Mouse (Mus musculus) urinary bladder, postnatal 4 days (tissue): ENCODE data around the gene Lalba.
"Not testable (repeated sequence)": the region's sequence is repeated elsewhere in the genome, so short reads cannot be mapped to it uniquely, and the experiment has no call there.

Experiments
- DNase-seq, 2 experiments: peaks; one replicate each; pipeline ENCODE4 v3.0.0; 2021 to 2022; ENCODE audit warnings: low spot score in 2 of 2

The Lalba gene

GRCm38 (mm10) chr15:98482701-98483100 is at the start of gene Lalba:
Gene Lalba (minus strand): TSS chr15:98482721.
- no peak for DNase-seq

- no peak for DNase-seq
These were observed 49.8 kb upstream of the Lalba start for GRCm38 (mm10) chr15:98532281-98532680.

GRCm38 (mm10) chr15:98528066-98528563 is 45.6 kb upstream of the Lalba start:
- DNase-seq, result no peak

- DNase-seq, result no peak
These were observed 44.7 kb upstream of the Lalba start for GRCm38 (mm10) chr15:98527056-98527771.

GRCm38 (mm10) chr15:98526057-98526456 is 43.5 kb upstream of the Lalba start:
- no peak for DNase-seq

- no peak for DNase-seq
These were observed 38.7 kb upstream of the Lalba start for GRCm38 (mm10) chr15:98521245-98521644.

GRCm38 (mm10) chr15:98517380-98518355 is 35.1 kb upstream of the Lalba start:
- peak in 1 of 2 experiments; percentile 39 for DNase-seq

- not testable (repeated sequence) for DNase-seq
These were observed 32.3 kb upstream of the Lalba start for GRCm38 (mm10) chr15:98514845-98515244.

- no peak for DNase-seq
These were observed 31.6 kb upstream of the Lalba start for GRCm38 (mm10) chr15:98514146-98514545.

GRCm38 (mm10) chr15:98513676-98514075 is 31.2 kb upstream of the Lalba start:
- DNase-seq, result not testable (repeated sequence)

GRCm38 (mm10) chr15:98512799-98513321 is 30.3 kb upstream of the Lalba start:
- DNase-seq, result peak in 1 of 2 experiments; percentile 30

GRCm38 (mm10) chr15:98512232-98512631 is 29.7 kb upstream of the Lalba start:
- DNase-seq, result no peak

GRCm38 (mm10) chr15:98511386-98511928 is 28.9 kb upstream of the Lalba start:
- DNase-seq, result no peak

- peak; percentile 44 to 80 for DNase-seq
These were observed 28.2 kb upstream of the Lalba start for GRCm38 (mm10) chr15:98510438-98511385.

- no peak for DNase-seq
These were observed 26.9 kb upstream of the Lalba start for GRCm38 (mm10) chr15:98509387-98509786.

GRCm38 (mm10) chr15:98507321-98507720 is 24.8 kb upstream of the Lalba start:
- DNase-seq, result no peak

- DNase-seq, result no peak
These were observed 23.9 kb upstream of the Lalba start for GRCm38 (mm10) chr15:98506253-98506957.

- DNase-seq, result peak; percentile 32 to 79
These were observed 22.0 kb upstream of the Lalba start for GRCm38 (mm10) chr15:98504514-98504913.

- DNase-seq, result no peak
These were observed 20.8 kb upstream of the Lalba start for GRCm38 (mm10) chr15:98503317-98503716.

- DNase-seq, result no peak
These were observed 15.1 kb upstream of the Lalba start for GRCm38 (mm10) chr15:98497631-98498030.
